Mouse (Mus musculus) forebrain, embryonic 11.5 days (tissue): ENCODE measurements around the gene Nde1. TPM values are rescaled to one million over a fixed set of nuclear protein-coding genes. Genes with fewer than 3 reads are reported as not detected.

Experiments
- ATAC-seq: fragments of 200-750 bp; cut with Nextera tagmentation; replicated peaks from 2 replicates; pipeline ENCODE4 v1.8.0; 2017; ENCODE audit warnings: moderate TSS enrichment; ENCODE audit not compliant: low FRiP score
- DNase-seq: peaks from one replicate; pipeline ENCODE4 v3.0.0-alpha.2; 2017; ENCODE audit warnings: low spot score
- H3K27ac ChIP-seq: fragments of 300-500 bp; sonication (generic); 2 replicates; pipeline ENCODE4 v1.5.1; 2014; ENCODE audit warnings: low read depth, low read length
- H3K27me3 ChIP-seq: fragments of 300-500 bp; sonication (generic); 2 replicates; pipeline ENCODE4 v1.6.1; 2014; ENCODE audit warnings: mild to moderate bottlenecking, low read length, mixed read lengths; ENCODE audit not compliant: control insufficient read depth, insufficient read depth
- H3K36me3 ChIP-seq: fragments of 300-500 bp; sonication (generic); 2 replicates; pipeline ENCODE4 v1.6.1; 2014; ENCODE audit warnings: mild to moderate bottlenecking, low read length, moderate library complexity, mixed read lengths; ENCODE audit not compliant: control insufficient read depth, insufficient read depth
- H3K4me1 ChIP-seq: fragments of 300-500 bp; sonication (generic); replicated peaks from 2 replicates; pipeline ENCODE4 v1.6.1; 2014; ENCODE audit warnings: low read length, mixed read lengths; ENCODE audit not compliant: control insufficient read depth, insufficient read depth
- H3K4me2 ChIP-seq: fragments of 300-500 bp; sonication (generic); 2 replicates; pipeline ENCODE4 v1.6.1; 2014; ENCODE audit warnings: low read depth, mild to moderate bottlenecking, low read length, moderate library complexity, mixed read lengths; ENCODE audit not compliant: severe bottlenecking
- H3K4me3 ChIP-seq: fragments of 300-500 bp; sonication (generic); 2 replicates; pipeline ENCODE4 v1.5.1; 2014; ENCODE audit warnings: low read depth, low read length
- H3K9ac ChIP-seq: fragments of 300-500 bp; sonication (generic); 2 replicates; pipeline ENCODE4 v1.6.1; 2014; ENCODE audit warnings: low read length
- H3K9me3 ChIP-seq: fragments of 300-500 bp; sonication (generic); 2 replicates; pipeline ENCODE4 v1.6.1; 2016; ENCODE audit warnings: low read length, mixed read lengths; ENCODE audit not compliant: control insufficient read depth
- WGBS: fragments of 180-500 bp; shearing (Covaris S2); extraction: QIAGEN DNeasy Blood & Tissue Kit; methylation state at CpG from one replicate; pipeline ENCODE4 v1.1.7; 2014; 5-methylcytosine and 5-hydroxymethylcytosine counted together
- polyA plus RNA-seq: library from polyadenylated mRNA; unstranded; fragments of >200 nt; fragmentation: Nextera tagmentation; extraction: Ambion mirVana; gene quantifications from 2 replicates; pipeline ENCODE4 v1.2.1, GENCODE M21; 2014

Nde1 gene
- polyA plus RNA-seq, 1 experiment from 2014 or later = 201 TPM

- Histone ChIP-seq H3K9me3 (no peaks in the 10 kb centered on the region), H3K27me3 (no peaks in the 10 kb centered on the region), H3K36me3 (peaks cover 4% of the 10 kb centered on the region; the same call in 1 of the 2 replicates), H3K4me3 (no peak overlapping the region), H3K27ac (no peak overlapping the region), H3K9ac (no peak overlapping the region), H3K4me1 (no peaks in the 10 kb centered on the region), H3K4me2 (no peak overlapping the region)
- ATAC-seq = no peak
- DNase-seq = no peak
- WGBS = 94% methylated on average over 7 of the region's 7 CpGs
Observed at GRCm38 (mm10) chr16:14130796-14131195, 32.3 kb upstream of the Nde1 start.

- no peak overlapping the region for H3K9ac ChIP-seq
- H3K4me2 ChIP-seq = no peak overlapping the region
- H3K9me3 ChIP-seq = no peaks in the 10 kb centered on the region
- no peaks in the 10 kb centered on the region for H3K4me1 ChIP-seq
- no peak overlapping the region for H3K4me3 ChIP-seq
- 88% methylated on average over 3 of the region's 3 CpGs for WGBS
- DNase-seq = no peak
- peaks cover 6% of the 10 kb centered on the region; the same call in 1 of the 2 replicates for H3K36me3 ChIP-seq
- no peaks in the 10 kb centered on the region for H3K27me3 ChIP-seq
- no peak overlapping the region for H3K27ac ChIP-seq
- ATAC-seq = no peak
Observed at GRCm38 (mm10) chr16:14131376-14131775, 31.7 kb upstream of the Nde1 start.

- Histone ChIP-seq H3K36me3 (peaks cover 6% of the 10 kb centered on the region; the same call in 1 of the 2 replicates), H3K4me2 (no peak overlapping the region), H3K4me3 (no peak overlapping the region), H3K9ac (no peak overlapping the region), H3K4me1 (no peaks in the 10 kb centered on the region), H3K27me3 (no peaks in the 10 kb centered on the region), H3K9me3 (no peaks in the 10 kb centered on the region), H3K27ac (no peak overlapping the region)
- ATAC-seq (no peak), DNase-seq (no peak)
- WGBS = 89% methylated on average over 5 of the region's 5 CpGs
Observed at GRCm38 (mm10) chr16:14131838-14132237, 31.2 kb upstream of the Nde1 start.

- ATAC-seq = no peak
- H3K4me2 ChIP-seq = no peak overlapping the region
- no peaks in the 10 kb centered on the region for H3K27me3 ChIP-seq
Observed at GRCm38 (mm10) chr16:14135014-14135413, 28.1 kb upstream of the Nde1 start.

DNA sequence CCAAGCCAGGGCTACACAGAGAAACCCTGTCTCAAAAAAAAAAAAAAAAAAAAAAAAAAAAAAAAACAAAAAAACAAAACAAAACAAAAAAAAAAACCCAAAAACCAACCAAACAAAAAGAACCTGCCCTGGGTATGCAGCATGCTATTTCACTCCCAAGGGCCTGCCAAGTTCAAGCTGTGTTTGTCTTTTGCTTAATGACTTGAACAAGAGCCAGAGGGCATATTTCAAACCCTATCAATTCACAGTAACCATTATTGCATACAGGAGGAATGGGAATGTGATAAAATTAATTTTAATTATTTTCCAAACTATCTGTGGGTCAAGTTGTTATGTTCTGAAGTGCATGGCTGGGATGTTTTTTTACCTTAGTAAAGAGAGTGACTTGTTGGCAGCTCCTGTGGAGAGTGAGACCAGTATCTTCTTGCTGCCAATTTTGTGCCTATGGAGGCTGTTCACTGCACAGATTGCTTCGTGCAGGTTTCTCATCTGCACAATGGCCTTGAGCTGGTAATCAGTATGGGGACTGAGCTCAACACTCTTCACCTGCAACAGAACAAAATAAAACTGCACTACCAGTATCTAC lies 25.0 kb upstream of the Nde1 start:
- Histone ChIP-seq H3K9me3 (no peaks in the 10 kb centered on the region), H3K4me2 (no peak overlapping the region), H3K4me3 (no peak overlapping the region), H3K4me1 (no peaks in the 10 kb centered on the region), H3K27ac (no peak overlapping the region), H3K9ac (no peak overlapping the region), H3K27me3 (no peaks in the 10 kb centered on the region), H3K36me3 (peaks cover 6% of the 10 kb centered on the region)
- no peak for ATAC-seq
- 68% methylated on average over 1 of the region's 1 CpGs for whole genome bisulfite sequencing
- DNase-seq = no peak

More at GRCm38 (mm10) chr16:14135014-14135413, 28.1 kb upstream of the Nde1 start:
- no peaks in the 10 kb centered on the region for H3K9me3 ChIP-seq
- no peak overlapping the region for H3K9ac ChIP-seq
- H3K36me3 ChIP-seq = peaks cover 6% of the 10 kb centered on the region
- WGBS = 92% methylated on average over 2 of the region's 2 CpGs
- H3K27ac ChIP-seq = no peak overlapping the region
- no peaks in the 10 kb centered on the region for H3K4me1 ChIP-seq
- no peak overlapping the region for H3K4me3 ChIP-seq
- no peak for DNase-seq

GRCm38 (mm10) chr16:14139106-14139505 lies 24.0 kb upstream of the Nde1 start:
- no peak overlapping the region for H3K9ac ChIP-seq
- ATAC-seq (no peak), DNase-seq (no peak)
- H3K36me3 ChIP-seq = peaks cover 6% of the 10 kb centered on the region
- no peaks in the 10 kb centered on the region for H3K27me3 ChIP-seq
- H3K27ac ChIP-seq = no peak overlapping the region
- H3K9me3 ChIP-seq = no peaks in the 10 kb centered on the region
- H3K4me2 ChIP-seq = no peak overlapping the region
- no peaks in the 10 kb centered on the region for H3K4me1 ChIP-seq
- H3K4me3 ChIP-seq = no peak overlapping the region

- ATAC-seq (no peak), DNase-seq (no peak)
- Histone ChIP-seq H3K27me3 (no peaks in the 10 kb centered on the region), H3K4me3 (no peak overlapping the region), H3K36me3 (no peaks in the 10 kb centered on the region; the same call in none of the 2 replicates), H3K4me2 (no peak overlapping the region), H3K9me3 (no peaks in the 10 kb centered on the region), H3K9ac (no peak overlapping the region), H3K4me1 (no peaks in the 10 kb centered on the region), H3K27ac (no peak overlapping the region)
- 94% methylated on average over 3 of the region's 3 CpGs for WGBS
Observed at GRCm38 (mm10) chr16:14143298-14143697, 19.8 kb upstream of the Nde1 start.

GRCm38 (mm10) chr16:14147712-14148111 lies 15.4 kb upstream of the Nde1 start:
- no peak for ATAC-seq
- no peak overlapping the region for H3K27ac ChIP-seq
- no peaks in the 10 kb centered on the region for H3K9me3 ChIP-seq
- H3K27me3 ChIP-seq = no peaks in the 10 kb centered on the region
- H3K9ac ChIP-seq = no peak overlapping the region
- no peak overlapping the region for H3K4me3 ChIP-seq
- peaks cover 6% of the 10 kb centered on the region for H3K36me3 ChIP-seq
- no peaks in the 10 kb centered on the region for H3K4me1 ChIP-seq
- no peak for DNase-seq
- no peak overlapping the region for H3K4me2 ChIP-seq

DNA sequence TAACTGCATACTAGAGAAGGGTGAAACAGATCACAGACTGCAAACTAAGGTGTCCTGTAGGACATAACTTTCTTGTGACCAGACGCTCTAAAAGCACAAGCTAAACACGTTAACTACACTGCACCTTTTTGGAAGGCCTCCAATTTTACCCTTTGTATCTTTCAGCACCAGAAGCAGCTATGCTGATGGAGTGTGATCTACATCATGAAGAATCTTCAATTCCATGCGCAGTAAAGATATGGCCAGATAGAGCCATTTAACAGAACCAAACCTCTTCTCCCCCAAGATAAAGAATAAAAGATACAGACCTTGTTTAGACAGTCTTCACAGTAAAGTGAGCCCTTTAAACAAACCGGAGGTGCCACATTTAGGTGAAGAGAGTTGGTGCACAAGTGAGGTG lies 11.4 kb upstream of the Nde1 start:
- no peak for ATAC-seq
- H3K36me3 ChIP-seq = peaks cover 8% of the 10 kb centered on the region
- no peak overlapping the region for H3K9ac ChIP-seq

More for the DNA sequence above, 11.4 kb upstream of the Nde1 start:
- 95% methylated on average over 4 of the region's 4 CpGs for WGBS
- DNase-seq = no peak
- H3K27me3 ChIP-seq = no peaks in the 10 kb centered on the region
- H3K9me3 ChIP-seq = no peaks in the 10 kb centered on the region
- H3K4me1 ChIP-seq = no peaks in the 10 kb centered on the region
- no peak overlapping the region for H3K4me3 ChIP-seq
- no peak overlapping the region for H3K27ac ChIP-seq
- no peak overlapping the region for H3K4me2 ChIP-seq
